Mouse (Mus musculus) neural tube, embryonic 11.5 days (tissue): ENCODE measurements around the gene 2310011J03Rik. TPM values are rescaled to one million over a fixed set of nuclear protein-coding genes. Genes with fewer than 3 reads are reported as not detected.
A peak's percentile ranks its signal among the peaks of the same experiment; 100 is the strongest.

Source experiments
- ATAC-seq: fragments of 200-750 bp; cut with Nextera tagmentation; 2 replicates; pipeline ENCODE4 v1.8.0; 2017; ENCODE audit warnings: moderate number of reproducible peaks, mild to moderate bottlenecking, moderate TSS enrichment, moderate library complexity; ENCODE audit not compliant: insufficient read depth, low FRiP score, low TSS enrichment
- DNase-seq: peaks from one replicate; pipeline ENCODE4 v3.0.0-alpha.2; 2015; ENCODE audit warnings: low spot score
- H3K27ac ChIP-seq: fragments of 300-500 bp; sonication (generic); 2 replicates; pipeline ENCODE4 v1.5.1; 2014; ENCODE audit warnings: low read depth, mild to moderate bottlenecking, low read length
- H3K27me3 ChIP-seq: fragments of 300-500 bp; sonication (generic); 2 replicates; pipeline ENCODE4 v1.6.1; 2014; ENCODE audit warnings: mild to moderate bottlenecking, low read length, mixed read lengths; ENCODE audit not compliant: control insufficient read depth, insufficient read depth
- H3K36me3 ChIP-seq: fragments of 300-500 bp; sonication (generic); 2 replicates; pipeline ENCODE4 v1.6.1; 2014; ENCODE audit warnings: mild to moderate bottlenecking, low read length, moderate library complexity, mixed read lengths; ENCODE audit not compliant: control insufficient read depth, insufficient read depth
- H3K4me1 ChIP-seq: fragments of 300-500 bp; sonication (generic); 2 replicates; pipeline ENCODE4 v1.6.1; 2014; ENCODE audit warnings: low read length, mixed read lengths; ENCODE audit not compliant: control insufficient read depth, insufficient read depth
- H3K4me2 ChIP-seq: fragments of 300-500 bp; sonication (generic); 2 replicates; pipeline ENCODE4 v1.6.1; 2014; ENCODE audit warnings: low read depth, mild to moderate bottlenecking, moderate library complexity
- H3K4me3 ChIP-seq: fragments of 300-500 bp; sonication (generic); 2 replicates; pipeline ENCODE4 v1.5.1; 2014; ENCODE audit warnings: low read depth, low read length
- H3K9ac ChIP-seq: fragments of 300-500 bp; sonication (generic); 2 replicates; pipeline ENCODE4 v1.6.1; 2014; ENCODE audit warnings: mild to moderate bottlenecking, low read length
- H3K9me3 ChIP-seq: fragments of 300-500 bp; sonication (generic); 2 replicates; pipeline ENCODE4 v1.6.1; 2016; ENCODE audit warnings: low read length; ENCODE audit not compliant: control insufficient read depth
- WGBS: fragments of 180-500 bp; shearing (Covaris S2); extraction: QIAGEN DNeasy Blood & Tissue Kit; methylation state at CpG from one replicate; pipeline ENCODE4 v1.1.7; 2014; 5-methylcytosine and 5-hydroxymethylcytosine counted together
- polyA plus RNA-seq: library from polyadenylated mRNA; unstranded; fragments of >200 nt; fragmentation: Nextera tagmentation; extraction: Ambion mirVana; gene quantifications from 2 replicates; pipeline ENCODE4 v1.2.1, GENCODE M21; 2014

2310011J03Rik gene
- polyA plus RNA-seq, 1 experiment from 2014 or later, result 37.3 TPM

DNA sequence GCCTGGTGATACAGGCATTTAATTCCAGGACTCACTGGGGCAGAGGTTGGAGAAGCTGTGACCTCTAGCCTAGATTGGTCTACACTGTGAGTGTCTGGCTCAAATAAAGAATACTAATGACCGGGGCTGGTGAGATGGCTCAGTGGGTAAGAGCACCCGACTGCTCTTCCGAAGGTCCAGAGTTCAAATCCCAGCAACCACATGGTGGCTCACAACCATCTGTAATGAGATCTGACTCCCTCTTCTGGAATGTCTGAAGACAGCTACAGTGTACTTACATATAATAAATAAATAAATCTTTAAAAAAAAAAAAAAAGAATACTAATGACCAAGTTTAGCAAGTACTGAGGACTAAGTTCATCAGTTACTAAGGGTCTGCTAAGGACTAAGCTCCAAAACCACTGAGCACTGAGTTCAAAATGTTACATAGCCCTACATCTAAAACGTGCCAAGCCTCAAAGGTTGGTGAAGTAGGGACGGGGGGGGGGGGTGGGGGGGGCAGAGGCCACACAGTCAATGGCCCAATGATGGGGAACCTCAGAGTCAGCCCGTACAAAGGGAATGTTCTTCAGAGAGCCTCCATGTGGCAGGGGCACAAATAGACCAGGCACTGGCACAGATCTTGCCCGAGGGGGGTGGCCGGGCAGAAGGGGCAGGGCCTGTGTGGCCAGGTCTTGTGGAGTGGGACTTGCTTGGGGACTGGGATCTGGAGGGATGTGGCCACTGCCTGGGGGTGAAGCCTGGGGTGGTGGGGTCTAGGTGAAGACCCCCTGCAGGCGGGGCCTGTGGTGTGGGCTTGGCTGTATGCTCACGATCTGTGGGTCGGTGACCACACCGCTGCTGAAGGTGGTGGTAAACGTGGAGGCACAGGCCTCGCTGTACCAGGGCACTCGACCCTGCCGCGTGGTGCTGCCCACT is 4.0 kb upstream of the 2310011J03Rik start:
- DNase-seq (no peak), ATAC-seq (no peak)
- no peaks in the 10 kb centered on the region for H3K36me3 ChIP-seq
- H3K4me1 ChIP-seq, result peaks cover 13% of the 10 kb centered on the region
- H3K9me3 ChIP-seq, result no peaks in the 10 kb centered on the region
- 81% methylated on average over 17 of the region's 17 CpGs for WGBS
- no peak overlapping the region for H3K27ac ChIP-seq
- H3K9ac ChIP-seq, result no peak overlapping the region
- no peak overlapping the region; the same call in 1 of the 2 replicates for H3K4me2 ChIP-seq
- no peaks in the 10 kb centered on the region for H3K27me3 ChIP-seq
- no peak overlapping the region for H3K4me3 ChIP-seq

GRCm38 (mm10) chr10:80323261-80324119 is 3.2 kb upstream of the 2310011J03Rik start:
- peak; percentile 32; the same call in 1 of the 2 replicates for ATAC-seq
- Histone ChIP-seq H3K27me3 (no peaks in the 10 kb centered on the region), H3K9me3 (no peaks in the 10 kb centered on the region), H3K4me1 (peaks cover 14% of the 10 kb centered on the region), H3K27ac (no peak overlapping the region), H3K4me2 (peak overlapping the region; percentile 93), H3K9ac (peak overlapping the region; percentile 56), H3K4me3 (peak overlapping the region; percentile 44), H3K36me3 (no peaks in the 10 kb centered on the region)
- DNase-seq, result peak; percentile 53
- 2% methylated on average over 39 of the region's 46 CpGs for WGBS

DNA sequence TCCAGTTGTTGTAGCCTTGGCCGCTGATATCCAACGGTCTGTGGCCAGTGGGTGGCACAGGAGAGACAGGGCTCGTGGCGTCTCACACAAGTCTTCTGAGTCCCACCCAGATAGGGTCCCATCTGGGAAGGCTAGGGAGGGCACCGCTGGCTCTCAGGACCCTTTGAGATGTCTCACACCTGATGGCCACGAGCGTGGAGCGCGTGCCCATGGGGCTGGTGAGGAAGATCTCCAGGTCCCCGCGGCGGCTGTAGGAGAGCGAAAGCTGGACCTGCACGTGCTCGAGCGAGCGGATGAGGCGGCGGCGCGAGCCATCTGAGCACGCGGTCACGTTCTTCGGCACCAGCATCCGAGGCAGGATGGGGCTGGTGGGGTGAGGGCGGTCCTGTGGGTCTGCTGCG is 2.5 kb upstream of the 2310011J03Rik start:
- Histone ChIP-seq H3K4me2 (peak overlapping the region; percentile 93), H3K27ac (no peak overlapping the region), H3K4me1 (peaks cover 14% of the 10 kb centered on the region), H3K9me3 (no peaks in the 10 kb centered on the region), H3K9ac (peak overlapping the region; percentile 56; the same call in 1 of the 2 replicates), H3K4me3 (peak overlapping the region; percentile 44), H3K27me3 (no peaks in the 10 kb centered on the region), H3K36me3 (peaks cover under 1% of the 10 kb centered on the region; the same call in 1 of the 2 replicates)
- DNase-seq, result no peak
- WGBS, result 13% methylated on average over 24 of the region's 28 CpGs
- ATAC-seq, result no peak

DNA sequence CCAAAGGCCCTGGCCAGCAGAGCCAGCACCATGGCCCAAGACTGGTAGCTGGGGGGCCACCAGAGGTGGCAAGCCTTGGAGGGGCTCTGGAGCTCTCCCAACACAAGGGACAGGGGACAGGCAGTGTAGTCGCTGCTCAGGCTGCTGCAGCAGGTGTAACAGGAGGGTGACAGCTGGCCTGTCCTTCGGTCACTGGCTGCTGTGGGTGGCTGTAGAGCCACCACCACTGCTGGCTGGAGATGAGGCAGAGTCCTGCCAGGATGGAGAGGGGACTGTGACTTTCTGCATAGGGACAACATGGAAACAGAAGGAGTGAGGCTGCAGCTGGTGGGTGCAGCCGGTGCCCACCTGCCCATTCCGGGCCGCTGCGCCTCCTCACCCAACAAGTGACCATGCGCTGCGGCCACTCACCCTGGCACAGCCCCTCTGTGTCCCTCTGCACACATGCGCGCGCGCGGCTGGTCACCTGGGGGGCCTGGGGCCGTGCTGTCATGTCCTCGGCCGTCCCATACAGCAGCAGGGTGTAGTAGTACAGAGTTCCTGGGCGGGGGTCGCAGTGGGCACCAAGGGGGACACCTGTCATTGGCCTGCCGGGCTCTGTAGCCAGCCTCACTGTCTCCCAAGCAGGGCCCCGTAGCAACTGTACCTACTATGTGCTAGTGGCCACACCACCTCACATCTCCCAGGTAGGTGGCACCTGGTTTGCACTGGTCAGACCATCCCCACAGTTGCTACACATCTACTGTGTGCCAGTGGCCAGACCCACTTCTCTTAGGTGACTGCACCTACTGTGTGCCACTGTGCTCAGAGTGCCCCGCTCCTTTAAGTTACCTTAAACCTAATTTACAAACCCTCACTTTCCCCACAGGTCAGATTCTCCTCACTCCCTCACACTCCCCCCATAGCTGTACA is 1.6 kb upstream of the 2310011J03Rik start:
- Histone ChIP-seq H3K4me1 (peaks cover 14% of the 10 kb centered on the region), H3K36me3 (peaks cover 2% of the 10 kb centered on the region; the same call in 1 of the 2 replicates), H3K4me3 (no peak overlapping the region), H3K27me3 (no peaks in the 10 kb centered on the region; the same call in 1 of the 2 replicates), H3K27ac (no peak overlapping the region), H3K9ac (no peak overlapping the region; the same call in 1 of the 2 replicates), H3K9me3 (no peaks in the 10 kb centered on the region), H3K4me2 (peak overlapping the region; percentile 93; the same call in 1 of the 2 replicates)
- DNase-seq (no peak), ATAC-seq (no peak)
- 93% methylated on average over 21 of the region's 21 CpGs for WGBS

DNA sequence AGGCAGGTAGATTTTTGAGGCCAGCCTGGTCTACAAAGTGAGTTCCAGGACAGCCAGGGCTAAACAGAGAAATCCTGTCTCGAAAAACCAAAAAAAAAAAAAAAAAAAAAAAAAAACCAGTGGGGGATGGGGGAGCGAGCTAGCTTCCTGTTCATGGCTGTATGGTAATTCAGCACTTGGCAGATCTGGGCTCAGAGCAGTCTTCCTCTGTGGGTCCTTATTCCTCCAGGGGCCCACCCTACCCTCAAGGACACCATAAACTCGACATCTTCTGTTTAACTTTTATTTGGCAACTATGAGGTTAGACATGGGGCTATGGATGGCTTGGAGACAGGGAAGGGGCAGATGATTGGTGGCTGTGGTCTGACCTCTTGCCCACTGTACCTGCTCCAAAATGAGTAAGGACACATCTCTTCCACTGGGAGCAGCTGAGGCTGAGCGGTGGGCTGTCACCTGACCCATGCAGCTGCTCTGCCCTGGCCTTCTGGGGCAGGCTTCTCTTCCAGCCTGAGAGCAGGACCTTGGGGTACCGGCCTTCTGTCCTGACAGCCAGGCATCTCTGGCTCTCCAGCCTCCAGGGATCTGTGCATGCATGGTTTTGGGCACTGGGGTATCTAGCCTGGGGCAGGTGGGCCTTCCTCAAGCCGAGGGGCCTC is 805 bp upstream of the 2310011J03Rik start:
- H3K27me3 ChIP-seq, result peaks cover 7% of the 10 kb centered on the region
- no peak overlapping the region for H3K4me2 ChIP-seq
- 82% methylated on average over 6 of the region's 6 CpGs for WGBS
- peaks cover 2% of the 10 kb centered on the region; the same call in 1 of the 2 replicates for H3K36me3 ChIP-seq
- no peak overlapping the region for H3K27ac ChIP-seq
- no peak overlapping the region for H3K9ac ChIP-seq
- H3K4me3 ChIP-seq, result no peak overlapping the region
- DNase-seq (no peak), ATAC-seq (no peak)
- H3K9me3 ChIP-seq, result no peaks in the 10 kb centered on the region
- H3K4me1 ChIP-seq, result peaks cover 14% of the 10 kb centered on the region

- Histone ChIP-seq H3K4me1 (peaks cover 9% of the 10 kb centered on the region), H3K36me3 (peaks cover 7% of the 10 kb centered on the region), H3K9me3 (no peaks in the 10 kb centered on the region), H3K27ac (no peak overlapping the region), H3K9ac (no peak overlapping the region), H3K4me3 (no peak overlapping the region), H3K27me3 (peaks cover 43% of the 10 kb centered on the region), H3K4me2 (no peak overlapping the region; the same call in 1 of the 2 replicates)
- no peak for ATAC-seq
- 42% methylated on average over 10 of the region's 10 CpGs for WGBS
- DNase-seq, result no peak
Measured at GRCm38 (mm10) chr10:80317011-80317410, 3.3 kb downstream of the 2310011J03Rik start.

- Histone ChIP-seq H3K36me3 (peaks cover 7% of the 10 kb centered on the region), H3K9me3 (no peaks in the 10 kb centered on the region), H3K9ac (no peak overlapping the region), H3K4me2 (no peak overlapping the region), H3K27me3 (peaks cover 43% of the 10 kb centered on the region), H3K4me1 (peaks cover 9% of the 10 kb centered on the region), H3K27ac (no peak overlapping the region), H3K4me3 (no peak overlapping the region)
- ATAC-seq (no peak), DNase-seq (no peak)
- WGBS, result 27% methylated on average over 11 of the region's 11 CpGs
Measured at GRCm38 (mm10) chr10:80316359-80316781, 4.0 kb downstream of the 2310011J03Rik start.
